Mouse (Mus musculus): ENCODE data around the gene Mrgprb5.
A peak's percentile ranks its signal among the peaks of the same experiment; 100 is the strongest.
"Not testable (repeated sequence)": the region's sequence is repeated elsewhere in the genome, so short reads cannot be mapped to it uniquely, and the experiment has no call there.

The Mrgprb5 gene

DNA sequence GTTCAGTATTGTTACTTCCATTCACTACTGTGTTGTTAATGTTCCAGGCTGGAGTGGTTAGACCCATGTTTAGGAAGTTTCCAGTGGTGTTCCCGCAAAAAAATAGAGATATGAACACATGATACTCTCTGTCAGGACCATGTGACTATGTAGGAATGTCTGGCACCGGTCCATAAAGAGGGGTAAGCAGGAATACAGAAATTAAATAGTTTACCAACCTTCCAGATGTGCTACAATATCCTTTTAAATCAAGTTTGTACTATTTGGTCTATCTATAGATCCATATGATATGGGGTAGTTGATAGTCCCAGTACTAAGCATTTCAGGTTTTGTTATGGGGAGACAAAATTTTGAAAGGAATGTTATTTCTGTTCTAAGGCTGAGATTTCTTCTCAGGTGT, at the start of gene Mrgprb5:
Gene Mrgprb5, minus strand, starts transcription at position 101 of the 400 bp plus-strand sequence.
- no peak for DNase-seq (ENCODE audit: low read depth, low spot score)

GRCm38 (mm10) chr7:48199188-48199587, 30.4 kb upstream of the Mrgprb5 start, which contains the start of gene Mrgprb4:
Gene Mrgprb4 (minus strand): TSS chr7:48199288.
- DNase-seq (ENCODE audit: low read depth, low spot score): no peak

DNA sequence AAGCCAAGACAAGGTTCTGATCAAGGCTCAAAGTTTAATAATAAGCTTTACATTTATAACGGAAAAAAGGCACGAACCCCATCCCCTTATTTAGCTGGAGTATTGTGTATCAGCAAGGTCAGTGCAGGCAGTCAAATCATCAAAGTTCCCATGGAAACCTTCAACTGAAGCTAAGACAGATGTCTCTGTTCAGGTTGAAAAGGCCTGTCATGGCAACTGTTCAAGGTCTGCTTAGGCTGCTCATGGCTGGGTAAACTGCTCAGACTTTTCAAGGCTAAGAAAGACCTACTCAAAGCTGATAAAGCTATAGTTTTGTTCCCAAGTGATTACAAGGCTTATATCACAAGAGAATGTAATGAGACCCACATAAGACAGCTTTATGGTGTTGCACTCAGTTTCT, 1.3 kb downstream of the Mrgprb5 start:
- DNase-seq (ENCODE audit: low read depth, low spot score): no peak

DNA sequence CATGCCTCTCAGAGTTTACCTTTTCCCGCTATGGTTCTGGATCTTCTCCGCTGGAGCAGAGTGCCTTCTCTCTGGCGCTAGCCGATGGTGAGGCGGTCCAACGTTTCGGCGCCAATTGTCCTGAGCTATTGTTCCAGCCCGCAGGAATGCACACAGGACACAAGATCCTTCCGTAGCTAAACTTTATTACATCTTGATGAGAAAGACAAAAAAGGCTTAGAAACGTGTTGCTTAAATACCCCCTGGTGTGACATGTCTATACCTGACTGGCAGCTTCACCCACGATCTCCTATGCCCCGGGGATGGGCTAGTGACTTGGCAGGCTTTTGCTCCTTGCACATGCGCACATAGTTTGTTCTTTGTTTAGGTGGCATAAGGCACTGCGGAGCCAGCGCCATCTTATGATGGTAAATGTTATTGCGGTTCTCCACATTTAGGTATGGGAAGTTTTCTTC, 30.5 kb downstream of the Mrgprb5 start:
- DNase-seq (ENCODE audit: low read depth, low spot score): no peak

DNA sequence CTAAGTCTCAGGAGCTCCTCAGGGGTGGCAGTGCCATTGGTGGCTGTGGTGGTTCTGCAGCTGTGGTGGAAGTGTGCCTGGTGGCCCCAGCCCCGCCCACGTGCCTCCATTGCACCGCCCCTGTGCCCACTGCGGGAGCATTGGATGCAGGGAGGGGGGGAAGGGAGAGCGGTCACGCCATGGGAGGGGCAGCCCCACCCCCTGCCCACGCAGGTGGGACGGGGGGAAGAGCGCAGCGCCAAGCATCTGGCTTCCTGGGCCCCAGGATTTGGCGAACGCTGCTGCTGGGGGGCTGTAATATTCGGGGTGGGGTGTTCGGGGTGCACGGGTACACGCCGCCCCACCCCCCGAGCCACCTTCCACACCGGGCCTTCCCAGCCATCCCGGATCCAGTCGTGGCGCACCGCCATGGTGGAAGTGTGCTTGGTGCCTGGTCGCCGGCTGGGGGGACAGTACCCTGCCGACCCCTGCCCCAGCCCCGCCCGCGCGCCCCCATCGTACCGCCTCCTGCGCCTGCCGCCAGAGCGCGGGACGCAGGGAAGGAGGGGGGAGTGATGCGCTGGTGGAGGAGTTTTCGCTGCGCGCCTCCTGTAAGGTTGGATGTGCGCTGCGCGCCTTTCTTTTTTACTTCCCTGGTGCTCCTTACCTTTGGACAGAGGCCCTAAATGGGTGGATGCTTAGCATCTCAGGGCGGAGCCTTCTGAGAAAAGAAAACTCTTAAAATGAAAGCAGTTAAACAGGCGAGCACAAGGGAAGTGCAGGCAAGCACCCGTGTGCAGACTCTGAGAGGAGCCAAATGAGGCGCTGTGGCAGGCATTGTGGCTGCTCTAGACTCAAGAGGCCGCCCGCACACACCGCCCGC, 31.4 kb downstream of the Mrgprb5 start:
- peak; percentile 56 for DNase-seq (ENCODE audit: low read depth, low spot score)

- no peak for DNase-seq (ENCODE audit: low read depth, low spot score)
Measured at GRCm38 (mm10) chr7:48132674-48133073, 36.1 kb downstream of the Mrgprb5 start.

DNA sequence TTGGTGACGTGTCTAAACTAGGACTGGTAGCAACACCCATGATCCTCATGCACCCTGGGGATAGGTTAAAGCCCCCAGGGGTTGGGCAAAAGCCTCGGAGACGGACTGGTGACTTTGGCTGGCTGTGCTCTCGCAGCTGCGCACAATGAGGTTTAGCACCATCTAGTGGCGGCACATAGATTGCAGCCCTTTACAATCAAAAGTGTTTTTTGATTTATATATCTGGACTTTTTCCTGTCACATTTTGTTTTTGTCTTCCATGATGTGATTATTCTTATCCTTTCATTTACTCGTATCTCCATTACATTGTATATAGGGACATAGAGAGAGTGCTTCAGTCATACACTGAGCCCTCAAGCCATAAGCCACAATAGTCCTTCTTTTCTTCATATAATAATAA, 36.6 kb downstream of the Mrgprb5 start:
- not testable (repeated sequence) for DNase-seq (ENCODE audit: low read depth, low spot score)

GRCm38 (mm10) chr7:48131820-48132219, 37.0 kb downstream of the Mrgprb5 start:
- DNase-seq (ENCODE audit: low read depth, low spot score): not testable (repeated sequence)

- no peak for DNase-seq (ENCODE audit: low read depth, low spot score)
Measured at GRCm38 (mm10) chr7:48123806-48124205, 45.0 kb downstream of the Mrgprb5 start.
